Mouse (Mus musculus) lung, embryonic 15.5 days (tissue): ENCODE results near the gene Trio. TPM values are rescaled to one million over a fixed set of nuclear protein-coding genes. Genes with fewer than 3 reads are reported as not detected.
"Not testable (repeated sequence)": the region's sequence is repeated elsewhere in the genome, so short reads cannot be mapped to it uniquely, and the experiment has no call there.

ENCODE experiments used
- ATAC-seq: fragments of 200-750 bp; cut with Nextera tagmentation; 2 replicates; pipeline ENCODE4 v1.8.0; 2017; ENCODE audit warnings: moderate number of reproducible peaks, borderline replicate concordance; ENCODE audit not compliant: low FRiP score, low TSS enrichment; ENCODE audit errors: extremely low read depth
- H3K27ac ChIP-seq: fragments of 300-500 bp; sonication (generic); 2 replicates; pipeline ENCODE4 v1.5.1; 2015; ENCODE audit warnings: moderate library complexity, mild to moderate bottlenecking, inconsistent platforms
- H3K27me3 ChIP-seq: fragments of 300-500 bp; sonication (generic); 2 replicates; pipeline ENCODE4 v1.6.1; 2015; ENCODE audit warnings: inconsistent platforms
- H3K36me3 ChIP-seq: fragments of 300-500 bp; sonication (generic); 2 replicates; pipeline ENCODE4 v1.6.1; 2015; ENCODE audit warnings: inconsistent platforms
- H3K4me1 ChIP-seq: fragments of 300-500 bp; sonication (generic); 2 replicates; pipeline ENCODE4 v1.6.1; 2015; ENCODE audit warnings: inconsistent platforms
- H3K4me2 ChIP-seq: fragments of 300-500 bp; sonication (generic); 2 replicates; pipeline ENCODE4 v1.6.1; 2015; ENCODE audit warnings: inconsistent platforms, mild to moderate bottlenecking, moderate library complexity
- H3K4me3 ChIP-seq: fragments of 300-500 bp; sonication (generic); 2 replicates; pipeline ENCODE4 v1.5.1; 2015; ENCODE audit warnings: mild to moderate bottlenecking, inconsistent platforms
- H3K9ac ChIP-seq: fragments of 300-500 bp; sonication (generic); 2 replicates; pipeline ENCODE4 v1.6.1; 2015; ENCODE audit warnings: inconsistent platforms
- H3K9me3 ChIP-seq: fragments of 300-500 bp; sonication (generic); 2 replicates; pipeline ENCODE4 v1.6.1; 2016; ENCODE audit warnings: inconsistent platforms
- WGBS: fragments of 180-500 bp; shearing (Covaris S2); methylation state at CpG from one replicate; pipeline ENCODE4 v1.1.7; 2015; 5-methylcytosine and 5-hydroxymethylcytosine counted together
- polyA plus RNA-seq: library from polyadenylated mRNA; unstranded; fragments of >200 nt; fragmentation: Nextera tagmentation; extraction: Ambion mirVana; gene quantifications from 2 replicates; pipeline ENCODE4 v1.2.1, GENCODE M21; 2015

The Trio gene
- polyA plus RNA-seq, 1 experiment from 2014 or later, result 18.7 TPM

GRCm38 (mm10) chr15:27849910-27850309 is 175.7 kb downstream of the Trio start:
- peaks cover 63% of the 10 kb centered on the region for H3K36me3 ChIP-seq
- no peaks in the 10 kb centered on the region for H3K27me3 ChIP-seq
- no peak overlapping the region for H3K27ac ChIP-seq
- H3K4me2 ChIP-seq, result no peak overlapping the region
- no peaks in the 10 kb centered on the region for H3K4me1 ChIP-seq
- no peak for ATAC-seq
- WGBS, result 86% methylated on average over 4 of the region's 4 CpGs
- H3K9me3 ChIP-seq, result no peaks in the 10 kb centered on the region
- H3K9ac ChIP-seq, result no peak overlapping the region
- H3K4me3 ChIP-seq, result no peak overlapping the region

DNA sequence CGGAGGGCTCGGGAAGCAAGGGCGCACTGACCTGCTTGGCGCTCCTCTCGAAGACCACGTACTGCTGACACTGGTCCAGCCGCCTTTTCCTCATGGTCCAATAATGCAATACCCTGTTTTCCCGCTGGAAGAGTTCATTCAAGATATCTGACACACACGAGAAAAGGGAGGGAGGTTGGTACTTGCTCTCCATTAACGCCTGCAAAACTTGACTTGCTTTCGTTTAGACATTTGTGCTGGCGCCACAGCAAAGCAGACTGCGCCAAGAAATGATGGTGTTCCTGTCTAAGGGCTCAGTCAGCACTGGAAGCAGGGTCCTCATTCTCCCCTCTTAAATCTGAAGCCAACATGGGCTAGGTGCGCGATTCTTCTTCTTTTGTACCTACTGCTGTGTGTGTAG is 184.0 kb downstream of the Trio start:
- WGBS, result 88% methylated on average over 15 of the region's 15 CpGs
- Histone ChIP-seq H3K9me3 (no peaks in the 10 kb centered on the region), H3K27ac (no peak overlapping the region), H3K4me1 (no peaks in the 10 kb centered on the region), H3K4me3 (no peak overlapping the region), H3K9ac (no peak overlapping the region), H3K27me3 (no peaks in the 10 kb centered on the region), H3K36me3 (peaks cover 55% of the 10 kb centered on the region), H3K4me2 (no peak overlapping the region)
- ATAC-seq, result no peak

GRCm38 (mm10) chr15:27840579-27840978 is 185.1 kb downstream of the Trio start:
- WGBS, result 40% methylated on average over 8 of the region's 8 CpGs
- no peaks in the 10 kb centered on the region for H3K27me3 ChIP-seq
- no peak overlapping the region for H3K9ac ChIP-seq
- no peak for ATAC-seq
- H3K4me3 ChIP-seq, result no peak overlapping the region
- no peak overlapping the region for H3K4me2 ChIP-seq
- H3K9me3 ChIP-seq, result no peaks in the 10 kb centered on the region
- H3K36me3 ChIP-seq, result peaks cover 53% of the 10 kb centered on the region
- no peaks in the 10 kb centered on the region for H3K4me1 ChIP-seq
- H3K27ac ChIP-seq, result no peak overlapping the region

DNA sequence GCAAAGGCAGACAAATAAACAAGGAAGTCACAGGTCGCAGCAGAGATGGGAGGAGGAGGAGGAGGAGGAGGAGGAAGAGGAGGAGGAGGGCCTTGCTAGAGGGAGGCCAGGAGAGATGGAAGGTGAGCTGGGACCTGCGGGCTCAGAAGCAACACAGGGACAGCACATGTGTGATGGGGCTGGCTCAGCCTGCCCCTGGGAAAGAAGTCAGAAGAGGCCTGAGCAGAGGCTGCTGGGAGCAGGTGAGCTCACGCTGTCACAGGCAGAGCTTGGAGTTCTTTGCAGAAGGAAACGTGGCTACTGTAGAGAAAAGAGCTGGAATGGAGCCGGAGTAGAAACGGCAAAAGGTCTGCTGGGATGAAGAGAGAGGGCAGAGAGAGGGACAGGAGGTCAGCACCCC is 185.5 kb downstream of the Trio start:
- WGBS, result 31% methylated on average over 6 of the region's 6 CpGs
- Histone ChIP-seq H3K4me2 (no peak overlapping the region), H3K4me1 (no peaks in the 10 kb centered on the region), H3K27me3 (no peaks in the 10 kb centered on the region), H3K9me3 (no peaks in the 10 kb centered on the region), H3K36me3 (peaks cover 51% of the 10 kb centered on the region), H3K9ac (no peak overlapping the region), H3K27ac (no peak overlapping the region), H3K4me3 (no peak overlapping the region)
- 0 out of 2 replicates have a peak, but pooled peaks have one; percentile 23 for ATAC-seq

- Histone ChIP-seq H3K4me2 (no peak overlapping the region), H3K9ac (no peak overlapping the region), H3K4me1 (no peaks in the 10 kb centered on the region), H3K9me3 (no peaks in the 10 kb centered on the region), H3K4me3 (no peak overlapping the region), H3K27me3 (no peaks in the 10 kb centered on the region), H3K27ac (no peak overlapping the region), H3K36me3 (peaks cover 62% of the 10 kb centered on the region)
- ATAC-seq, result no peak
- WGBS, result 83% methylated on average over 6 of the region's 6 CpGs
Observed at GRCm38 (mm10) chr15:27831646-27832045, 194.0 kb downstream of the Trio start.

- ATAC-seq, H3K27ac ChIP-seq, H3K4me2 ChIP-seq, H3K9ac ChIP-seq, H3K27me3 ChIP-seq, H3K4me3 ChIP-seq, H3K4me1 ChIP-seq, H3K9me3 ChIP-seq: not testable (repeated sequence)
- H3K36me3 ChIP-seq, result peaks cover 81% of the 10 kb centered on the region
- 76% methylated on average over 3 of the region's 3 CpGs for WGBS
Observed at GRCm38 (mm10) chr15:27827871-27828270, 197.8 kb downstream of the Trio start.

DNA sequence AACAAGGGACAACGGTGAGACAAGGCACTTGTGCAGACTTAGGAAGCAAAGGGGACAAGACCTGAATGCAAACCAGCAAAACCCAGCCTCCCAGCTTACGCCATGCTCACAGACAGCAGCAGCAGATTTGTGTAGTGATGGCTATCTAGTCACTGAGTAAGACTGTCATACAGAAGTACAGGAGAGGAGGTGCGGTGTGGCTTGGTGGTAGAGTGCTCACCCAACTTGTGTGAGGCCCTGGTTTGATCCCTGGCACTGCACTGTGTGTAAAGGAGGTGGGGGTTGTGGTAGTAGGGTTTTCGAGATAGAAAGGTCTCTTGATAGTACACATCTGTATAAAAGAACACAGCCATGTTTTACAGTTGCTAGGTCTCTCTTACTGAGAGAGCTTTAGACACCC is 198.8 kb downstream of the Trio start:
- Histone ChIP-seq H3K36me3 (peaks cover 74% of the 10 kb centered on the region), H3K4me3 (no peak overlapping the region), H3K27ac (no peak overlapping the region), H3K4me1 (no peaks in the 10 kb centered on the region), H3K9me3 (no peaks in the 10 kb centered on the region), H3K9ac (no peak overlapping the region), H3K27me3 (no peaks in the 10 kb centered on the region), H3K4me2 (no peak overlapping the region)
- ATAC-seq, result no peak
- 92% methylated on average over 4 of the region's 4 CpGs for WGBS

- Histone ChIP-seq H3K4me3 (no peak overlapping the region), H3K27ac (no peak overlapping the region), H3K36me3 (peaks cover 68% of the 10 kb centered on the region), H3K9me3 (no peaks in the 10 kb centered on the region), H3K4me1 (no peaks in the 10 kb centered on the region), H3K4me2 (no peak overlapping the region), H3K27me3 (no peaks in the 10 kb centered on the region), H3K9ac (no peak overlapping the region)
- 83% methylated on average over 4 of the region's 4 CpGs for WGBS
- ATAC-seq, result no peak
Observed at GRCm38 (mm10) chr15:27826048-27826637, 199.5 kb downstream of the Trio start.

DNA sequence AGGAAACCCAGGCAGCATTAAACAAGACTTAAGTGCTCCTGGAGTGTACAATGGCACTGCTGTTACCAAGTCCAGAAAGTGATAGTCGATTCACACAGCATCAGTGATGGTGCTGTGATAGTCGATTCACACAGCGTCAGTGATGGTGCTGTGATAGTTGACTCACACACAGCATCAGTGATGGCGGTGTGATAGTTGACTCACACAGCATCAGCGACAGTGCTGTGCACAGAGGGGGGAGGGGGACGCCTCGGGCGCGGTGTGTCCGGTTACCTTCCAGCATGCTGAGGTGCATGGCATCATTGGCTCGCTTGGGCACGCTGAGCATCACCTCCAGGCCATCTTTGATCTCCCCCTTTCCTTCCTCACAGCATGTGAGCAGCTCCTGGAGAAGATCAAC is 200.3 kb downstream of the Trio start:
- H3K36me3 ChIP-seq, result peaks cover 66% of the 10 kb centered on the region
- no peak for ATAC-seq
- no peak overlapping the region for H3K9ac ChIP-seq
- 90% methylated on average over 12 of the region's 12 CpGs for WGBS
- no peak overlapping the region for H3K4me2 ChIP-seq
- no peaks in the 10 kb centered on the region for H3K27me3 ChIP-seq
- no peaks in the 10 kb centered on the region for H3K4me1 ChIP-seq
- H3K27ac ChIP-seq, result no peak overlapping the region
- no peaks in the 10 kb centered on the region for H3K9me3 ChIP-seq
- H3K4me3 ChIP-seq, result no peak overlapping the region

- Histone ChIP-seq H3K9ac (no peak overlapping the region), H3K27me3 (no peaks in the 10 kb centered on the region), H3K4me3 (no peak overlapping the region), H3K4me2 (no peak overlapping the region), H3K36me3 (peaks cover 67% of the 10 kb centered on the region), H3K4me1 (no peaks in the 10 kb centered on the region), H3K9me3 (no peaks in the 10 kb centered on the region), H3K27ac (no peak overlapping the region)
- ATAC-seq, result no peak; the same call in 1 of the 2 replicates
- 82% methylated on average over 4 of the region's 4 CpGs for WGBS
Observed at GRCm38 (mm10) chr15:27823581-27823980, 202.1 kb downstream of the Trio start.

GRCm38 (mm10) chr15:27822461-27822860 is 203.2 kb downstream of the Trio start:
- WGBS, result 94% methylated on average over 4 of the region's 4 CpGs

DNA sequence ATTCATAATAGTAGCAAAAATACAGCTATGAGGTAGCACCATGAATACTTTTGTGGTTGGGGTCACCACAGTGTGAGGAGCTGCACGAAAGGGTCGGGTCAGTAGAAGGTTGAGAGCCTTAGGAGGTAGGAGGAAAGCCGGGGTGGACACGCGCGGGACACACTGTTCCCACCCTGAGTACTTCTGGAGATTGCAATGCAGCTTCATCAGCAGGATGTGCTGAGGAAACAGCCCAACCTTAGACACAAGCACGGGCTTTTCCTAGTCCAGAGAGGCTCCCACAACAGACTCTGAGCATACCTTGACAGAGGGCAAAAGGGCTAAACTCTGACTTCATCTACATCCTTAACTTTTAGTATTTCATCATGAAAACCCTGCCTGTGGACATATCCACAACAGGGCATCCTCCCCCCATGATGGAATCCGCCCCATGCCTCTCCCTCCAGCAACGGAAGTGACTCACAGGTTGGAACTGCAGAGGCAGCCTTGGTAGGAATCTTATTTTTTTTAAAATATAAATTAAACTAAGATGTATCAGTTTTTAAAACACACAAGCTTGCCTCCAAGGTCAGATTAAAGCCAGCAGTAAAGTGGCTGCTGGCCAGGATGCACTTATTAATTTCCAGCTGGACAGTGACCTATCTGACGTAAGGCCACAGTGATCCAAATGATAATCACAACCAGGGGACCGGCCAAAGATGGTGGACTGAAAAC is 203.8 kb downstream of the Trio start:
- Histone ChIP-seq H3K9ac (no peak overlapping the region), H3K4me3 (no peak overlapping the region), H3K36me3 (peaks cover 69% of the 10 kb centered on the region), H3K9me3 (no peaks in the 10 kb centered on the region), H3K27me3 (no peaks in the 10 kb centered on the region), H3K4me1 (no peaks in the 10 kb centered on the region), H3K4me2 (no peak overlapping the region), H3K27ac (no peak overlapping the region)
- 86% methylated on average over 11 of the region's 11 CpGs for WGBS
- no peak for ATAC-seq

More at GRCm38 (mm10) chr15:27822461-27822860, 203.2 kb downstream of the Trio start:
- ATAC-seq, result no peak
- H3K36me3 ChIP-seq, result peaks cover 69% of the 10 kb centered on the region
- no peak overlapping the region for H3K4me2 ChIP-seq
- H3K4me3 ChIP-seq, result no peak overlapping the region
- H3K27me3 ChIP-seq, result no peaks in the 10 kb centered on the region
- no peaks in the 10 kb centered on the region for H3K9me3 ChIP-seq
- no peak overlapping the region for H3K27ac ChIP-seq
- H3K4me1 ChIP-seq, result no peaks in the 10 kb centered on the region
- no peak overlapping the region for H3K9ac ChIP-seq
